Mouse (Mus musculus) G1E (cell line): ENCODE data around the gene Kdelc1.

Experiments
- CTCF ChIP-seq: IDR thresholded peaks from 2 replicates; pipeline ENCODE4 v1.5.1; 2012; ENCODE audit warnings: low read depth, low read length, inconsistent platforms, mixed read lengths
- GATA1 ChIP-seq: IDR thresholded peaks from 2 replicates; pipeline ENCODE4 v1.6.1; 2012; ENCODE audit warnings: borderline replicate concordance, low read length, inconsistent platforms, mixed read lengths
- GATA2 ChIP-seq: IDR thresholded peaks from 2 replicates; pipeline ENCODE4 v1.6.1; 2012; ENCODE audit warnings: low read depth, low read length, inconsistent platforms, borderline replicate concordance
- POLR2AphosphoS5 ChIP-seq: IDR thresholded peaks from 2 replicates; pipeline ENCODE4 v1.6.1; 2012; ENCODE audit warnings: low read depth, low read length, inconsistent platforms; ENCODE audit not compliant: insufficient replicate concordance
- TAL1 ChIP-seq: conservative IDR thresholded peaks from 2 replicates; pipeline ENCODE4 v1.6.1; 2012; ENCODE audit warnings: low read depth, low read length, inconsistent platforms, mixed read lengths

DNA sequence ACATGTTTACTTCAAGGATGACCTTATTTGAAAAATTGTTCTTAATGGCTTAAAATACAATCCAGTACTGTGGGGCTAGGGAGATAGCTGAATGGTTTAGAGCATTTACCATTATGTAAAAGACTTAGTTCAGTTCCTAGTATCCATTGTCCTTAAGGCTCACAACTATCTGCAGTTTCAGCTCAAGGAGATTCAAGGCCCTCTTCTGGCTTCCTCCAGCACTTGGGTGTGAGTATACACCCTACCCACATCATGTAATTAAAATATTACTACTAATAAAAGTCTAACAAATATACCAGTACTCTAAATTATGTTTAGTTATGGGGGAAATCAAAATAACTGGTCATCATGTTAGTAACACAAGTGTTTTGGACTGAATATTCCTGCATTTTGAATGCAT lies 1.0 kb downstream of the Kdelc1 start:
- no peak for TF ChIP-seq CTCF
- no peak for TF ChIP-seq TAL1
- TF ChIP-seq POLR2AphosphoS5: no peak; the same call in 1 of the 2 replicates
- no peak for TF ChIP-seq GATA1
- TF ChIP-seq GATA2: no peak
